Mouse (Mus musculus): ENCODE data around the gene Erc1. TPM values are rescaled to one million over a fixed set of nuclear protein-coding genes. Genes with fewer than 3 reads are reported as not detected.
A peak's percentile ranks its signal among the peaks of the same experiment; 100 is the strongest.

Gene Erc1
- polyA plus RNA-seq, 1 experiment from 2014 or later, result 4.0 TPM

- Histone ChIP-seq H3K36me3 (replicated peaks; ENCODE audit: insufficient read depth, low read length) (no peaks in the 10 kb centered on the region), H3K27me3 (ENCODE audit: insufficient read depth, low read length) (no peaks in the 10 kb centered on the region), H3K9ac (replicated peaks) (peak overlapping the region; percentile 90), H3K9me3 (ENCODE audit: low read length) (no peaks in the 10 kb centered on the region), H3K4me2 (ENCODE audit: low read depth, low read length) (peak overlapping the region; percentile 99), H3K4me3 (ENCODE audit: low read depth, low read length) (peak overlapping the region; percentile 97), H3K4me1 (ENCODE audit: insufficient read depth) (peaks cover 13% of the 10 kb centered on the region), H3K27ac (ENCODE audit: low read depth) (peak overlapping the region; percentile 89)
- DNase-seq, result no peak
- WGBS (ENCODE audit: insufficient replicate concordance), result 32% methylated on average over 11 of the region's 11 CpGs
- TF ChIP-seq EP300 (IDR thresholded peaks at IDR 0.05; ENCODE audit: low read depth) (no peak), CTCF (IDR thresholded peaks at IDR 0.05; ENCODE audit: low read depth) (no peak)
- no peak for ATAC-seq
These were observed 1.0 kb downstream of the Erc1 start for GRCm38 (mm10) chr6:119846751-119847517.

- DNase-seq (no peak), ATAC-seq (no peak)
- Histone ChIP-seq H3K4me2 (ENCODE audit: low read depth, low read length) (no peak overlapping the region), H3K27me3 (ENCODE audit: insufficient read depth, low read length) (no peaks in the 10 kb centered on the region), H3K36me3 (replicated peaks; ENCODE audit: insufficient read depth, low read length) (peaks cover under 1% of the 10 kb centered on the region; the same call in 1 of the 2 replicates), H3K4me3 (ENCODE audit: low read depth, low read length) (no peak overlapping the region), H3K4me1 (ENCODE audit: insufficient read depth) (peaks cover 3% of the 10 kb centered on the region; the same call in 1 of the 2 replicates), H3K27ac (ENCODE audit: low read depth) (no peak overlapping the region), H3K9me3 (ENCODE audit: low read length) (no peaks in the 10 kb centered on the region), H3K9ac (replicated peaks) (no peak overlapping the region)
- no peak for TF ChIP-seq EP300 (IDR thresholded peaks at IDR 0.05; ENCODE audit: low read depth)
- no peak for TF ChIP-seq CTCF (IDR thresholded peaks at IDR 0.05; ENCODE audit: low read depth)
- WGBS (ENCODE audit: insufficient replicate concordance), result 83% methylated on average over 5 of the region's 5 CpGs
These were observed 18.0 kb downstream of the Erc1 start for GRCm38 (mm10) chr6:119829951-119830350.

- no peaks in the 10 kb centered on the region for H3K27me3 ChIP-seq (ENCODE audit: insufficient read depth, low read length)
- no peak overlapping the region for H3K9ac ChIP-seq (replicated peaks)
- peaks cover 6% of the 10 kb centered on the region; the same call in 1 of the 2 replicates for H3K36me3 ChIP-seq (replicated peaks; ENCODE audit: insufficient read depth, low read length)
- TF ChIP-seq CTCF (IDR thresholded peaks at IDR 0.05; ENCODE audit: low read depth) (no peak), EP300 (IDR thresholded peaks at IDR 0.05; ENCODE audit: low read depth) (no peak)
- WGBS (ENCODE audit: insufficient replicate concordance), result 89% methylated on average over 1 of the region's 1 CpGs
- H3K9me3 ChIP-seq (ENCODE audit: low read length), result no peaks in the 10 kb centered on the region
- no peak overlapping the region for H3K27ac ChIP-seq (ENCODE audit: low read depth)
- DNase-seq, result no peak
- no peak overlapping the region for H3K4me2 ChIP-seq (ENCODE audit: low read depth, low read length)
- H3K4me1 ChIP-seq (ENCODE audit: insufficient read depth), result peaks cover 3% of the 10 kb centered on the region; the same call in 1 of the 2 replicates
- no peak overlapping the region for H3K4me3 ChIP-seq (ENCODE audit: low read depth, low read length)
- no peak for ATAC-seq
These were observed 19.8 kb downstream of the Erc1 start for GRCm38 (mm10) chr6:119828165-119828564.

- no peak overlapping the region for H3K27ac ChIP-seq (ENCODE audit: low read depth)
- H3K4me2 ChIP-seq (ENCODE audit: low read depth, low read length), result no peak overlapping the region
- WGBS (ENCODE audit: insufficient replicate concordance), result 60% methylated on average over 4 of the region's 4 CpGs
- no peak overlapping the region for H3K4me3 ChIP-seq (ENCODE audit: low read depth, low read length)
- no peak overlapping the region for H3K9ac ChIP-seq (replicated peaks)
- TF ChIP-seq EP300 (IDR thresholded peaks at IDR 0.05; ENCODE audit: low read depth) (no peak), CTCF (IDR thresholded peaks at IDR 0.05; ENCODE audit: low read depth) (no peak)
- no peak for DNase-seq
- peaks cover 3% of the 10 kb centered on the region; the same call in 1 of the 2 replicates for H3K4me1 ChIP-seq (ENCODE audit: insufficient read depth)
- peaks cover 6% of the 10 kb centered on the region; the same call in 1 of the 2 replicates for H3K36me3 ChIP-seq (replicated peaks; ENCODE audit: insufficient read depth, low read length)
- no peaks in the 10 kb centered on the region for H3K27me3 ChIP-seq (ENCODE audit: insufficient read depth, low read length)
- ATAC-seq, result no peak
- H3K9me3 ChIP-seq (ENCODE audit: low read length), result no peaks in the 10 kb centered on the region
These were observed 21.3 kb downstream of the Erc1 start for GRCm38 (mm10) chr6:119826701-119827100.

- 66% methylated on average over 1 of the region's 1 CpGs for WGBS (ENCODE audit: insufficient replicate concordance)
- H3K27ac ChIP-seq (ENCODE audit: low read depth), result no peak overlapping the region
- DNase-seq (no peak), ATAC-seq (no peak)
- TF ChIP-seq CTCF (IDR thresholded peaks at IDR 0.05; ENCODE audit: low read depth), result no peak
- TF ChIP-seq EP300 (IDR thresholded peaks at IDR 0.05; ENCODE audit: low read depth), result no peak
- no peak overlapping the region for H3K4me3 ChIP-seq (ENCODE audit: low read depth, low read length)
- H3K4me1 ChIP-seq (ENCODE audit: insufficient read depth), result peaks cover 3% of the 10 kb centered on the region; the same call in 1 of the 2 replicates
- H3K9me3 ChIP-seq (ENCODE audit: low read length), result no peaks in the 10 kb centered on the region
- no peak overlapping the region for H3K4me2 ChIP-seq (ENCODE audit: low read depth, low read length)
- no peaks in the 10 kb centered on the region for H3K27me3 ChIP-seq (ENCODE audit: insufficient read depth, low read length)
- no peak overlapping the region for H3K9ac ChIP-seq (replicated peaks)
- peaks cover 6% of the 10 kb centered on the region; the same call in 1 of the 2 replicates for H3K36me3 ChIP-seq (replicated peaks; ENCODE audit: insufficient read depth, low read length)
These were observed 25.8 kb downstream of the Erc1 start for GRCm38 (mm10) chr6:119822216-119822615.

GRCm38 (mm10) chr6:119821158-119821557 lies 26.8 kb downstream of the Erc1 start:
- no peak for ATAC-seq
- 78% methylated on average over 1 of the region's 1 CpGs for WGBS (ENCODE audit: insufficient replicate concordance)
- Histone ChIP-seq H3K9ac (replicated peaks) (no peak overlapping the region), H3K4me2 (ENCODE audit: low read depth, low read length) (no peak overlapping the region), H3K4me1 (ENCODE audit: insufficient read depth) (no peaks in the 10 kb centered on the region), H3K27me3 (ENCODE audit: insufficient read depth, low read length) (no peaks in the 10 kb centered on the region), H3K36me3 (replicated peaks; ENCODE audit: insufficient read depth, low read length) (peaks cover 6% of the 10 kb centered on the region; the same call in 1 of the 2 replicates), H3K27ac (ENCODE audit: low read depth) (no peak overlapping the region), H3K4me3 (ENCODE audit: low read depth, low read length) (no peak overlapping the region), H3K9me3 (ENCODE audit: low read length) (no peaks in the 10 kb centered on the region)
- no peak for TF ChIP-seq EP300 (IDR thresholded peaks at IDR 0.05; ENCODE audit: low read depth)
- TF ChIP-seq CTCF (IDR thresholded peaks at IDR 0.05; ENCODE audit: low read depth), result no peak
- DNase-seq, result no peak

Measured in liver, postnatal 0 days (tissue).